Mouse (Mus musculus) heart, postnatal 0 days (tissue): Measurements from ENCODE around the gene Tmem213.

Experiments
- CTCF ChIP-seq: IDR thresholded peaks from 2 replicates; pipeline ENCODE4 v1.5.1; 2016; ENCODE audit warnings: antibody characterized with exemption, control low read depth, low read depth
- EP300 ChIP-seq: IDR thresholded peaks from 2 replicates; pipeline ENCODE4 v1.6.1; 2016; ENCODE audit warnings: antibody characterized with exemption, low read depth

DNA sequence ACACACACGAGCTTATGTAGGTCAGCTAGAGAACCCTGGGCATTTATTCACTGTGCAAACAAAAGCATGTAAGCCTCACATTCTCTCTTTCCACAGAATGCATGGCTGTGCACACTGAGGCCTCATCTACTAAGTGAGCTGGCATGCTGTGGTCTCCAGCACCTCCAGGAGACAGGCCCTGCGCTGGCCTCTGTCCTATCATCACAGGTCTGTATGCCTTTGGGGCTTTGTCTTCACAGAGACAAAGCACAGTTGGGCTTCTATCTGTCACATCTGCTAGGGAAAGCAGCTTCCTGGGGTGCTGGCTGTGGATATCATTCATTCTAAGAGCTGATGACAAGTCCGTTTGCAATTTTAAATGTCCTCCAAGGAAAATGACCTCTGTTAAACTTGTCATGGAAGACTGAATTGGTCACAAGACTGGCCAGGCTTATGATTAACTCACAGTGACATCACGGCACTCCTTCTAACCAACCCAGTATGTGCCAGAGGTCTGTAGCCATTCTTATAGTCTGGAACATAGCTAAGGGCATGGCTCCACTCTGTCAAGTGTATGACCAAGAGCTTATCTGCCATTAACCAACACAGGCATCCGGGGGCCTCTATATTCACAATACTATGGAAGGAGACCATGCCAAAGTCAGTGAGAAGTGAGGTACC lies 36.8 kb upstream of the Tmem213 start:
- TF ChIP-seq CTCF: no peak
- no peak for TF ChIP-seq EP300
